In the genomic region with DNA sequence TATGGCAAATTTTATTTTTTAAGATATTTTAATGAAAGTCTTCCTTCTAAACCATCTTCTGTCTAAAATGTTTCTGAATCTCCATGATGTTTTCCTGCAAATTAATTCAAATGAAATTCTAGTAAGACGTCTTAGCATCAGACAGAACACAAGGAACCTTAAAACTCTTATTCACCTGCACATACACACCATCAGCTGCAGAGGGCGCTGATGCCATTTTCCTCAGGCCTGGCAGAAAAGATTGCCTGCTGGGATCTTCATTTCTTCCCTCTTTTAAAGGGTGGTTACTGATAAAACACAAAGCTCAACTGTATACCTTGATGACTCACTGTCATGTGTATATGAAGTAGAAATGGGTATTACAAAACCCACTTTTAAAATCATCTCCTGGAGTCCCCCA, we compare ENCODE assay signal across 8 mouse cellular contexts. TPM values are rescaled to one million over a fixed set of nuclear protein-coding genes. Genes with fewer than 3 reads are reported as not detected.
DNase-seq lines count a peak whose midpoint lies in the region; ATAC-seq lines count a peak whose summit lies in the region.

No protein-coding gene starts in this region.

- ATAC-seq in cerebellum, adult (ENCODE audit: insufficient number of reproducible peaks, low FRiP score, low TSS enrichment) = no peak
- no peak for ATAC-seq in frontal cortex, adult (ENCODE audit: low TSS enrichment)

- intact Hi-C loops in heart, postnatal 36 days (cut with DNase I) = loop anchor here (1.0 to 10.0 kb wide), 3 partner anchors 104 to 236 kb away; no protein-coding TSS in a partner anchor

- DNase-seq in cerebellum, postnatal 14 days = peak; percentile 42 to 52
- DNase-seq in layer of hippocampus, postnatal 14 days (ENCODE audit: low spot score in 2 of 2) = peak; percentile 22 to 51
- DNase-seq in layer of hippocampus, adult 9-10 months (ENCODE audit: low spot score) = no peak
- DNase-seq in ES-CJ7 (ENCODE audit: low read depth, low spot score) = peak; percentile 55
- DNase-seq in heart, postnatal 36 days = peak; percentile 38 to 47
- DNase-seq in retina, postnatal 1 day = peak; percentile 51

RNA-seq across cellular contexts. Expression of gene Aldh1a2, which starts 4.7 kb away (rescaled TPM):
- 1 to 10 TPM; 4.7 to 6.2 TPM for total RNA-seq in layer of hippocampus, postnatal 14 days (2021)
- total RNA-seq in heart, postnatal 36 days (2021) = 1 to 10 TPM; 8.5 to 8.8 TPM

RNA-seq across cellular contexts. Expression of gene Aqp9, which starts 42.4 kb away (rescaled TPM):
- 1 to 10 TPM; 2.1 to 2.3 TPM for total RNA-seq in layer of hippocampus, postnatal 14 days (2021)
- total RNA-seq in heart, postnatal 36 days (2021) = under 1 TPM; 0.16 to 0.22 TPM
